Comparison of ENCODE assay signal across 9 mouse cellular contexts in genomic region chr13:41746971-41747615, GRCm38 (mm10).
DNase-seq lines count a peak whose midpoint lies in the region; ATAC-seq and TF ChIP-seq lines count a peak whose summit lies in the region.
"Had no signal": no experiment of that assay in that cellular context is flagged by ENCODE, and none has a peak within 500 bp of the region (broad histone marks: within the 10 kb centered on the region; RNA-seq: fewer than 3 reads in every experiment).

No protein-coding gene starts in this region.

- no peak overlapping the region for H3K27ac ChIP-seq in left cerebral cortex, adult 2 months
- no peak overlapping the region for H3K27ac ChIP-seq in ES-E14 (ENCODE audit: insufficient read depth, low read depth, low read length, poor library complexity, severe bottlenecking)
- H3K27ac ChIP-seq in hindbrain, postnatal 0 days, result no peak overlapping the region
- H3K27ac ChIP-seq: liver, embryonic 15.5 days had no signal

- no peak overlapping the region for H3K9ac ChIP-seq in ES-E14 (ENCODE audit: insufficient read depth, low read depth, low read length, poor library complexity, severe bottlenecking)
- no peak overlapping the region for H3K9ac ChIP-seq in hindbrain, postnatal 0 days (replicated peaks; ENCODE audit: low read length)
- H3K9ac ChIP-seq: liver, embryonic 15.5 days had no signal

- intact Hi-C loops in left cerebral cortex, adult 2 months (cut with DNase I), result loop anchor here (1.0 to 5.0 kb wide), 2 partner anchors 304 to 355 kb away; no protein-coding TSS in a partner anchor

- H3K4me1 ChIP-seq in ES-E14 (ENCODE audit: control insufficient read depth in 2 of 2, insufficient read depth in 2 of 2, low read length in 2 of 2, poor library complexity in 1 of 2), result no peaks in the 10 kb centered on the region
- H3K4me1 ChIP-seq in hindbrain, postnatal 0 days (ENCODE audit: insufficient read depth, low read length), result no peaks in the 10 kb centered on the region
- H3K4me1 ChIP-seq: liver, embryonic 15.5 days had no signal

- H3K9me3 ChIP-seq in ES-E14 (ENCODE audit: control insufficient read depth, insufficient read depth, low read depth, low read length), result no peaks in the 10 kb centered on the region
- H3K9me3 ChIP-seq in hindbrain, postnatal 0 days (ENCODE audit: low read length), result no peaks in the 10 kb centered on the region
- H3K9me3 ChIP-seq: liver, embryonic 15.5 days had no signal

- peak in 1 of 2 experiments; percentile 22 for DNase-seq in left cerebral cortex, adult 2 months (ENCODE audit: extremely low spot score in 1 of 2, low spot score in 2 of 2)
- DNase-seq in left cerebral cortex, adult 11 months (ENCODE audit: low spot score), result no peak
- DNase-seq in ES-E14 (ENCODE audit: low read depth, low spot score), result peak; percentile 40
- peak; percentile 50 for DNase-seq in c-Kit-positive CD71-negative TER-119-negative erythroid progenitor cells, embryonic 14.5 days (ENCODE audit: low read depth)
- DNase-seq in hindbrain, postnatal 0 days (ENCODE audit: low spot score), result peak; percentile 90
- DNase-seq in lung, postnatal 36 days, result peak; percentile 91
- peak; percentile 15 for DNase-seq in thymus, postnatal 4 days

- no peaks in the 10 kb centered on the region for H3K36me3 ChIP-seq in ES-E14 (ENCODE audit: control insufficient read depth, insufficient read depth, low read length, poor library complexity, severe bottlenecking)
- H3K36me3 ChIP-seq in hindbrain, postnatal 0 days (ENCODE audit: insufficient read depth, low read length), result no peaks in the 10 kb centered on the region
- H3K36me3 ChIP-seq: liver, embryonic 15.5 days had no signal

- H3K4me2 ChIP-seq in hindbrain, postnatal 0 days (ENCODE audit: low read depth, low read length), result no peak overlapping the region
- H3K4me2 ChIP-seq: liver, embryonic 15.5 days had no signal

- H3K27me3 ChIP-seq in hindbrain, postnatal 0 days (ENCODE audit: insufficient read depth, low read length), result no peaks in the 10 kb centered on the region
- H3K27me3 ChIP-seq: liver, embryonic 15.5 days had no signal

- 53% methylated on average over 8 of the region's 8 CpGs for WGBS in hindbrain, postnatal 0 days

- H3K4me3 ChIP-seq in left cerebral cortex, adult 2 months, result no peak overlapping the region
- no peak overlapping the region for H3K4me3 ChIP-seq in ES-E14 (ENCODE audit: insufficient read depth in 1 of 2, low read depth in 1 of 2, low read length in 2 of 2, poor library complexity in 1 of 2, severe bottlenecking in 1 of 2)
- no peak overlapping the region for H3K4me3 ChIP-seq in hindbrain, postnatal 0 days (ENCODE audit: low read length)
- H3K4me3 ChIP-seq: erythroblast, embryonic 14.5 days; liver, embryonic 15.5 days had no signal

- TF ChIP-seq CTCF in left cerebral cortex, adult 2 months (IDR thresholded peaks at IDR 0.05), result peak; percentile 66
- TF ChIP-seq CTCF in hindbrain, postnatal 0 days (IDR thresholded peaks at IDR 0.05; ENCODE audit: low read depth), result peak; percentile 66

- ATAC-seq in hindbrain, postnatal 0 days, result peak; percentile 64

- in situ Hi-C loops in ES-E14 (cut with MboI; ENCODE audit: low sequenced_read_pairs in 2 of 2, unreplicated experiment in 2 of 2), result no loop called here

TF ChIP-seq in ES-E14, 5 proteins besides CTCF, POLR2A, EP300 and RAD21:
- 0 out of 2 replicates have a peak, but pooled peaks have one; percentile 10 for TF ChIP-seq ZC3H11A (IDR thresholded peaks at IDR 0.05; ENCODE audit: borderline replicate concordance, low read depth, low read length)
- no peak for TF ChIP-seq ZNF384 (IDR thresholded peaks at IDR 0.05; ENCODE audit: low read depth, low read length)
